Mouse (Mus musculus) CH12.LX (cell line): ENCODE data around the gene Zfp451. TPM values are rescaled to one million over a fixed set of nuclear protein-coding genes. Genes with fewer than 3 reads are reported as not detected.

ENCODE experiments used
- DNase-seq: peaks from one replicate; pipeline ENCODE4 v3.0.0-alpha.2; 2013; ENCODE audit errors: extremely low read depth
- H3K27ac ChIP-seq: 2 replicates; pipeline ENCODE4 v1.5.1; 2012; ENCODE audit warnings: low read depth, mild to moderate bottlenecking, control low read depth, moderate library complexity; ENCODE audit not compliant: insufficient read depth
- H3K27me3 ChIP-seq: replicated peaks from 2 replicates; pipeline ENCODE3; 2012; ENCODE audit warnings: inconsistent platforms
- H3K36me3 ChIP-seq, 2 experiments: replicated peaks in 1 of 2; 2 replicates each; pipeline versions ENCODE3 to v1.6.1; 2012; ENCODE audit warnings: inconsistent platforms in 1 of 2, low read length in 1 of 2, mild to moderate bottlenecking in 1 of 2, mixed read lengths in 1 of 2, moderate library complexity in 1 of 2; ENCODE audit not compliant: control insufficient read depth in 1 of 2, insufficient read depth in 1 of 2
- H3K4me1 ChIP-seq, 2 experiments: 2 replicates each; pipeline ENCODE4 v1.6.1; 2012; ENCODE audit warnings: inconsistent platforms in 1 of 2, moderate library complexity in 1 of 2; ENCODE audit not compliant: insufficient read depth in 2 of 2, control insufficient read depth in 1 of 2
- H3K4me2 ChIP-seq: 2 replicates; pipeline ENCODE4 v1.6.1; 2012; ENCODE audit warnings: low read depth, mild to moderate bottlenecking, control low read depth; ENCODE audit not compliant: poor library complexity, insufficient read depth, severe bottlenecking
- H3K4me3 ChIP-seq, 3 experiments: fragments of 150-350 bp in 1 of 3; sonication (generic) in 1 of 3; replicated peaks in 1 of 3; 2 replicates each; pipeline versions ENCODE3 to v1.5.1; 2011 to 2012; ENCODE audit warnings: low read depth in 2 of 3, low read length in 2 of 3, mild to moderate bottlenecking in 2 of 3, moderate library complexity in 2 of 3, control low read depth in 1 of 3, improper control_type of control experiment in 1 of 3, inconsistent platforms in 1 of 3, mixed read lengths in 1 of 3; ENCODE audit not compliant: poor library complexity in 1 of 3
- H3K79me2 ChIP-seq: replicated peaks from 2 replicates; pipeline ENCODE4 v1.6.1; 2012; ENCODE audit warnings: mild to moderate bottlenecking, moderate library complexity; ENCODE audit not compliant: control insufficient read depth, poor library complexity, insufficient read depth, severe bottlenecking; ENCODE audit errors: extremely low read depth
- H3K9ac ChIP-seq: 2 replicates; pipeline ENCODE4 v1.6.1; 2012; ENCODE audit warnings: low read depth, mild to moderate bottlenecking, control low read depth, moderate library complexity; ENCODE audit not compliant: insufficient read depth
- H3K9me3 ChIP-seq: replicated peaks from 2 replicates; pipeline ENCODE3; 2012; ENCODE audit warnings: low read length, inconsistent platforms, mixed read lengths
- BHLHE40 ChIP-seq: IDR thresholded peaks from 2 replicates; pipeline ENCODE4 v1.6.1; 2011; ENCODE audit warnings: mild to moderate bottlenecking, low read depth, low read length, improper control_type of control experiment
- CHD2 ChIP-seq: IDR thresholded peaks from 2 replicates; pipeline ENCODE4 v1.6.1; 2011; ENCODE audit warnings: low read length, improper control_type of control experiment
- EP300 ChIP-seq: IDR thresholded peaks from 2 replicates; pipeline ENCODE4 v1.6.1; 2011; ENCODE audit warnings: low read length, improper control_type of control experiment
- IRF4 ChIP-seq: IDR thresholded peaks from 2 replicates; pipeline ENCODE4 v1.6.1; 2014; ENCODE audit warnings: low read depth, mild to moderate bottlenecking, inconsistent platforms, low read length, improper control_type of control experiment
- MAFK ChIP-seq: IDR thresholded peaks from 2 replicates; pipeline ENCODE4 v1.6.1; 2011; ENCODE audit warnings: low read length, improper control_type of control experiment; ENCODE audit not compliant: insufficient replicate concordance
- MAX ChIP-seq: IDR thresholded peaks from 2 replicates; pipeline ENCODE4 v1.6.1; 2011; ENCODE audit warnings: low read length, improper control_type of control experiment
- MYC ChIP-seq: IDR thresholded peaks from 2 replicates; pipeline ENCODE4 v1.6.1; 2011; ENCODE audit warnings: low read depth, mild to moderate bottlenecking, improper control_type of control experiment, low read length
- NRF1 ChIP-seq: IDR thresholded peaks from 2 replicates; pipeline ENCODE4 v1.6.1; 2014; ENCODE audit warnings: low read depth, mild to moderate bottlenecking, inconsistent platforms, low read length, improper control_type of control experiment, moderate library complexity
- ZMIZ1 ChIP-seq: IDR thresholded peaks from 2 replicates; pipeline ENCODE4 v1.6.1; 2012; ENCODE audit warnings: low read depth, mild to moderate bottlenecking, inconsistent platforms, low read length, improper control_type of control experiment
- dilution Hi-C: fragments of 300-500 bp; cut with MboI; formaldehyde crosslinking; loops from 2 replicates; pipeline ENCODE4 v1.14.3; 2020; ENCODE audit warnings: low sequenced_read_pairs; ENCODE audit not compliant: extremely low pct_unique_long_range_greater_than_20kb, extremely low pct_ligation_motif_present
- in situ Hi-C: fragments of 300-500 bp; cut with MboI; formaldehyde crosslinking; loops from 3 replicates; pipeline ENCODE4 v1.14.3; 2019; ENCODE audit warnings: low sequenced_read_pairs, low pct_ligation_motif_present, low pct_unique_long_range_greater_than_20kb, mixed read lengths
- polyA plus RNA-seq: library from polyadenylated mRNA; unstranded; fragments of >175 nt; gene quantifications from 2 replicates; pipeline ENCODE4 v1.2.1, GENCODE M21; 2012; ENCODE audit warnings: low read depth; ENCODE audit not compliant: insufficient read length
- total RNA-seq, 2 experiments: library from RNA; depleted of rRNA; stranded (reverse); fragments of 300-350 nt in 1 of 2; fragments of >200 nt in 1 of 2; gene quantifications; 2 replicates each; pipeline ENCODE4 v1.2.3; 2012 to 2014

Zfp451 gene
- total and polyA plus RNA-seq, 3 experiments = 13.9 to 23.0 (median 20.5) TPM

DNA sequence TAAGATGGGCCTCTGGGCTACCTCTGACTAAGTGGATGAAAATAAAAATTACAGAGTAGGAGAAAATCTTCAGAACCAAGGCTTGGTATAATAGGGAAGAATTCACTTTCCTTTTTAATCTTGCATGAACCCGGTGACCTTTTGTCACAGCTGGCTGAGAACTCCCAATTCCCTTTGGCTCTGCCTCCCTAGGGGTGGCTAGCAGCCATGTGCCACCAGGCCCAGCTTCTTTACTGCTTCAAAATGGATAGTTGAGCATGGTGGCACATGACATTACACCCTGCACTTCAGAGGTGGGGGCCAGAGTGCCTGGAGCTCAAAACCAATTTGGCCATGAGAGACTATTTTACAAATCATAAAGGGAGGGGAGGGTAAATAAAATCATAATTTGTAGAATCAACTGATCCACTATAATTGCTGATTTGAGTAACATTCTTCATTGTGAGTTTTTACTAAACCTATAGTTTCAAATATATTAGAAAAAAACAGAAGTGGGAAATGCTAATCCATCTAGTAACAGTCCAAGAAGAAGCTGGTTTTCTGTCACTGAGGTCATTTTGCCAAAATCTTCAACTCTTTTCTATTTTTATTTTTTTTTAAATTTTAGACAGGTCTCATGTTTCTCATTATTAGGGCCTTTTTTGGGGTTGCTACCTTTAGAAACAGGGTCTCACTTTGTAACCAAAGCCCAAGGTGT is 46.2 kb downstream of the Zfp451 start:
- 0 out of 2 replicates have a peak overlapping the region, but pooled peaks have one; percentile 1 for H3K4me2 ChIP-seq
- TF ChIP-seq EP300 (peak; percentile 69), IRF4 (peak; percentile 66), ZMIZ1 (no peak)
- TF ChIP-seq, all 38 proteins: peak for 2
- no peak overlapping the region for H3K4me3 ChIP-seq
- peaks cover 31 to 71% of the 10 kb centered on the region in 2 experiments for H3K36me3 ChIP-seq
- H3K79me2 ChIP-seq = no peaks in the 10 kb centered on the region
- no peak for DNase-seq
- H3K27ac ChIP-seq = no peak overlapping the region
- H3K9me3 ChIP-seq = no peaks in the 10 kb centered on the region
- no peak overlapping the region for H3K9ac ChIP-seq
- dilution Hi-C loops (no loop called here), in situ Hi-C loops (no loop called here)
- H3K4me1 ChIP-seq = peaks cover 5 to 38% of the 10 kb centered on the region in 2 experiments; a peak in 3 of 4 replicates
- no peaks in the 10 kb centered on the region for H3K27me3 ChIP-seq

- Histone ChIP-seq H3K4me1 (peaks cover 5 to 38% of the 10 kb centered on the region in 2 experiments; a peak in 3 of 4 replicates), H3K79me2 (no peaks in the 10 kb centered on the region), H3K27me3 (no peaks in the 10 kb centered on the region), H3K9me3 (no peaks in the 10 kb centered on the region), H3K4me3 (no peak overlapping the region), H3K36me3 (peaks cover 30 to 71% of the 10 kb centered on the region in 2 experiments), H3K4me2 (no peak overlapping the region)
- in situ Hi-C loops (no loop called here), dilution Hi-C loops (no loop called here)
- no peak for DNase-seq
- TF ChIP-seq CHD2 (no peak), MAFK (no peak), NRF1 (0 out of 2 replicates have a peak, but pooled peaks have one; percentile 18), BHLHE40 (peak; percentile 66), MAX (peak; percentile 56), MYC (peak; percentile 62; the same call in 1 of the 2 replicates), EP300 (0 out of 2 replicates have a peak, but pooled peaks have one; percentile 7)
- TF ChIP-seq, all 38 proteins: peak for 5
- Histone ChIP-seq H3K9ac (no peak overlapping the region), H3K27ac (no peak overlapping the region)
These were observed 47.6 kb downstream of the Zfp451 start for GRCm38 (mm10) chr1:33766520-33767508.
